Mouse (Mus musculus): ENCODE data around the gene H60b. TPM values are rescaled to one million over a fixed set of nuclear protein-coding genes. Genes with fewer than 3 reads are reported as not detected.
A peak's percentile ranks its signal among the peaks of the same experiment; 100 is the strongest.
"Not testable (repeated sequence)": the region's sequence is repeated elsewhere in the genome, so short reads cannot be mapped to it uniquely, and the experiment has no call there.

Gene H60b
- polyA plus RNA-seq, 1 experiment from 2014 or later, result 0.52 TPM

GRCm38 (mm10) chr10:22153147-22153690, 5.2 kb upstream of the H60b start:
- Histone ChIP-seq H3K4me1 (peaks cover 34% of the 10 kb centered on the region), H3K27me3 (replicated peaks) (peaks cover 51% of the 10 kb centered on the region)
- H3K9me3 ChIP-seq; ATAC-seq (replicated peaks); H3K9ac ChIP-seq; H3K4me2 ChIP-seq; H3K36me3 ChIP-seq (replicated peaks); H3K4me3 ChIP-seq; H3K27ac ChIP-seq: not testable (repeated sequence)
- 5% methylated on average over 7 of the region's 7 CpGs for WGBS

GRCm38 (mm10) chr10:22154127-22154526, 4.3 kb upstream of the H60b start:
- peak overlapping the region; percentile 30 for H3K4me3 ChIP-seq
- under 1% methylated on average over 38 of the region's 38 CpGs for WGBS
- ATAC-seq (replicated peaks); H3K9me3 ChIP-seq; H3K36me3 ChIP-seq (replicated peaks); H3K9ac ChIP-seq; H3K27ac ChIP-seq: not testable (repeated sequence)
- peaks cover 34% of the 10 kb centered on the region for H3K4me1 ChIP-seq
- H3K4me2 ChIP-seq, result peak overlapping the region; percentile 56
- peaks cover 53% of the 10 kb centered on the region for H3K27me3 ChIP-seq (replicated peaks)

- 11% methylated on average over 3 of the region's 3 CpGs for WGBS
- no peak overlapping the region for H3K4me3 ChIP-seq
- H3K4me2 ChIP-seq, result no peak overlapping the region
- H3K9me3 ChIP-seq, result no peaks in the 10 kb centered on the region
- peaks cover 49% of the 10 kb centered on the region for H3K27me3 ChIP-seq (replicated peaks)
- no peak overlapping the region for H3K9ac ChIP-seq
- no peaks in the 10 kb centered on the region for H3K36me3 ChIP-seq (replicated peaks)
- no peak for ATAC-seq (replicated peaks)
- no peak overlapping the region for H3K27ac ChIP-seq
- H3K4me1 ChIP-seq, result peaks cover 27% of the 10 kb centered on the region
Measured at GRCm38 (mm10) chr10:22154871-22155799, 3.3 kb upstream of the H60b start.

GRCm38 (mm10) chr10:22159131-22159561, 760 bp downstream of the H60b start:
- Histone ChIP-seq H3K4me3 (no peak overlapping the region), H3K36me3 (replicated peaks) (no peaks in the 10 kb centered on the region), H3K4me2 (peak overlapping the region; percentile 48; the same call in 1 of the 2 replicates), H3K27me3 (replicated peaks) (peaks cover 48% of the 10 kb centered on the region), H3K27ac (no peak overlapping the region), H3K9ac (no peak overlapping the region), H3K4me1 (peaks cover 15% of the 10 kb centered on the region), H3K9me3 (no peaks in the 10 kb centered on the region)
- 0 out of 2 replicates have a peak, but pooled peaks have one; percentile 8 for ATAC-seq (replicated peaks)
- WGBS, result under 1% methylated on average over 24 of the region's 24 CpGs

GRCm38 (mm10) chr10:22159581-22160140, 1.3 kb downstream of the H60b start:
- no peak overlapping the region for H3K9ac ChIP-seq
- H3K27ac ChIP-seq, result no peak overlapping the region
- H3K27me3 ChIP-seq (replicated peaks), result peaks cover 48% of the 10 kb centered on the region
- no peak overlapping the region for H3K4me3 ChIP-seq
- H3K4me1 ChIP-seq, result peaks cover 13% of the 10 kb centered on the region
- no peaks in the 10 kb centered on the region for H3K36me3 ChIP-seq (replicated peaks)
- 3% methylated on average over 23 of the region's 23 CpGs for WGBS
- ATAC-seq (replicated peaks), result no peak
- no peak overlapping the region for H3K4me2 ChIP-seq
- H3K9me3 ChIP-seq, result no peaks in the 10 kb centered on the region

GRCm38 (mm10) chr10:22163279-22163678, 4.9 kb downstream of the H60b start:
- not testable (repeated sequence) for H3K9me3 ChIP-seq; H3K36me3 ChIP-seq (replicated peaks); H3K4me3 ChIP-seq; H3K9ac ChIP-seq; H3K27ac ChIP-seq
- ATAC-seq (replicated peaks), result peak; percentile 51
- 10% methylated on average over 9 of the region's 9 CpGs for WGBS
- H3K4me1 ChIP-seq, result peaks cover 11% of the 10 kb centered on the region
- peak overlapping the region; percentile 34 for H3K4me2 ChIP-seq
- H3K27me3 ChIP-seq (replicated peaks), result peaks cover 20% of the 10 kb centered on the region

GRCm38 (mm10) chr10:22163705-22164583, 5.6 kb downstream of the H60b start:
- not testable (repeated sequence) for H3K4me3 ChIP-seq; H3K9ac ChIP-seq; H3K9me3 ChIP-seq; H3K4me1 ChIP-seq; H3K27ac ChIP-seq; H3K36me3 ChIP-seq (replicated peaks)
- peak; percentile 85 for ATAC-seq (replicated peaks)
- H3K27me3 ChIP-seq (replicated peaks), result peaks cover 18% of the 10 kb centered on the region
- WGBS, result 39% methylated on average over 16 of the region's 16 CpGs
- peak overlapping the region; percentile 34 for H3K4me2 ChIP-seq

- WGBS, result 71% methylated on average over 5 of the region's 5 CpGs
- not testable (repeated sequence) for H3K4me1 ChIP-seq; H3K36me3 ChIP-seq (replicated peaks); H3K9ac ChIP-seq; ATAC-seq (replicated peaks); H3K27ac ChIP-seq; H3K9me3 ChIP-seq; H3K4me3 ChIP-seq; H3K27me3 ChIP-seq (replicated peaks); H3K4me2 ChIP-seq
Measured at GRCm38 (mm10) chr10:22165328-22166003, 7.1 kb downstream of the H60b start.

GRCm38 (mm10) chr10:22166025-22166424, 7.6 kb downstream of the H60b start:
- 76% methylated on average over 2 of the region's 2 CpGs for WGBS
- not testable (repeated sequence) for H3K4me1 ChIP-seq; H3K27ac ChIP-seq; H3K27me3 ChIP-seq (replicated peaks); H3K4me2 ChIP-seq; ATAC-seq (replicated peaks); H3K4me3 ChIP-seq; H3K36me3 ChIP-seq (replicated peaks); H3K9ac ChIP-seq; H3K9me3 ChIP-seq

- H3K27ac ChIP-seq; H3K4me2 ChIP-seq; H3K4me1 ChIP-seq; H3K9ac ChIP-seq; ATAC-seq (replicated peaks); H3K4me3 ChIP-seq; H3K27me3 ChIP-seq (replicated peaks); H3K9me3 ChIP-seq; H3K36me3 ChIP-seq (replicated peaks): not testable (repeated sequence)
- WGBS, result 88% methylated on average over 1 of the region's 1 CpGs
Measured at GRCm38 (mm10) chr10:22167061-22167460, 8.7 kb downstream of the H60b start.

- not testable (repeated sequence) for H3K9ac ChIP-seq; H3K27ac ChIP-seq; H3K4me2 ChIP-seq; H3K27me3 ChIP-seq (replicated peaks); ATAC-seq (replicated peaks); H3K4me1 ChIP-seq; H3K36me3 ChIP-seq (replicated peaks); H3K4me3 ChIP-seq; H3K9me3 ChIP-seq
Measured at GRCm38 (mm10) chr10:22169116-22169515, 10.7 kb downstream of the H60b start.
